Mouse (Mus musculus): ENCODE data around the gene 2010111I01Rik.

The 2010111I01Rik gene

DNA sequence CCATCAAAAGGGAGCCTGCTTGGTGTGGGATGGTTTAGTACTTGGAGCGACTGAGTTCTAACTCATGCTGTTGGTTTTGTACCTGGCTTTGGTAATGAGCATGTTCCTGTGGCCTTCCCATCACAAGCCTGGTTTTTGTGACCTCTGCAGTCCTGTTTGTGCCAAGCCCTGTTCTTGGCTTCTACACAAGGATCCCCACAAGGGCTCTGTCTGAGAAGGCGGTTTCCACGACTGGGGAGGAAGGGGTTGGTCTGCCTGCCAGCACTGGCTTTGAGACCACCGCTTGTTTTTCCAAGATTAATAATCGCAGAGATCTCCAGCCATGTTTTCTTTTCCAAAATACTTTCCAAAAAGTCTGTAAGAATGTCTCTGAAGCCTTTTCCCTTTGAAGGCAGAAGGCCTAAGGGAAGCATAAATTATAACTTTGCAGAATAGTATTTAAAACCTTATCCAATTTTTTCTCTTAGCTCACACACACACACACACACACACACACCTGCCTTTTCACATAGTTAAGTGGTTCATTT, 67.7 kb downstream of the 2010111I01Rik start:
- no peak for DNase-seq

DNA sequence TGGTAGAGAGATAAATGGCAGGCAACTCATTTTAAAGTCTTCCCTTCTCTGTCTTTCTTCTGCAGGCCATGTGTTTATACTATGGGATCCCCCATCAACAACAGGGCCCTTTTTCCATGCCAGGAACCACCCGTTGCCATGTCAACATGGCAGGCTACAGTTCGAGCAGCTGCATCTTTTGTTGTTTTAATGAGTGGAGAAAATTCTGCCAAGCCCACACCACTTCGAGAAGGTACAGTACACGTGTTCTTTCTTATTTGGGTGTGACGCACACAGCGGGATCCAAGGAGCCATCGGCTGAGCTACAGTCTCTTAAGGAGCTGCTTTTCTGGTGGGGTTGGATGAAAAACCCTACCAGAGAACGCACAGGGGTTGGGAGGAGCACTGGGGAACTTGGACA, 68.3 kb downstream of the 2010111I01Rik start:
- no peak for DNase-seq

DNA sequence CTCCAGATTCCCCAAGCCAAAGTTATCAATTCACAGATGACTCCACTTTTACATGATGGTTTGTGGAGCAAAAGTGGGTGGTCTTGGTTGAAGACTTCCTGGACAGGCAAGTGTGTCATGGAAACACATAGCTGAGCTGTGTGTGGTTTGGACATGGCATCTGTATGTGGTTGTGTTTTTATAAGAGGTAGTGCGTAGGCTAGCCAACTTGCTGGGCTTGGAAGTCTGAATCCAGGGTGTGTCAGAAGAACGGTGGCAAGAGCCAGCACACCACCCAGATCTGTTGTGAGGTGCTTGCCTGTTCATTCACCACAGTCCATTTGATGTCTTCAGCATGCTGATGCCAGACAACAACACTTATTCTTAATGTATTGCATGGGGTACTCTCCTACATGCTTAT, 68.7 kb downstream of the 2010111I01Rik start:
- DNase-seq, result no peak

DNA sequence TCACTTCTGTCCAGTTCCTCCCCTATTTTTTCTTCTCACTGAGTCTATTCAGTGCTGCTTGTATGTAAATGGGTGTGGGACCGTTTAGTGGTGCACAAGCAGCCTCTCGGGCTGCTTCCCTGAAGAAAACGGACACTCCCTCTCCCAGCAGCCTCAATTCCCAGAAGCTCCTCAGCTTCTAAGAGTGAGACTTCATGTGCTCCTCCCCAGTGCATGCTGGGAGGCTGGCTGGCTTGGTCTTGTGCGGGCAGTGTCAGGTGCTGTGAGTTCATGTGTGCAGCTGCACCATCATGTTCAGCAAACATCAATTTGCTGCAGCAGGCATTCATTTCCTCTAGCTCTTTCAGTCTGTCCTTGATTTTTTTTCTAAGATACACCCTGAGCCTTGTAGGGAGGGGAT, 70.0 kb downstream of the 2010111I01Rik start:
- DNase-seq, result no peak

DNA sequence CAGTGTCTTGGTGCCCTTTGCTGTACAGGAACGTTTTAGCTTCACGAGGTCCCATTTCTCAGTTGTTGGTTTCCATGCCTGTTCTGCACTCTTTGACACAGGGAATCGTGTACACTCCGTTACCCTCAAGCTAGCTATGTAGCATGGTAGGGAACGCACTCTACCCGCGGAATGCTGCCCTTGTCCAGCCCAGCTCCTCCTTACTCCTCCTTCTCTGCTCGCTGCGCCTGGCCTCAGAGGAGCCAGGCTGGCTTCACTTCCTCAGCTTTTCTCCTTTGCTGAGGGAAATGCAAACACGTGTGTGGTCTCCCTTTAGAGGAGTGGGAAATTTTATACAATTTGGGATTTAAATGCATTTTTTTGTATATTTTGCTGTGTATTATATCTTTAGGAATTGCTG, 73.2 kb downstream of the 2010111I01Rik start:
- no peak for DNase-seq

DNA sequence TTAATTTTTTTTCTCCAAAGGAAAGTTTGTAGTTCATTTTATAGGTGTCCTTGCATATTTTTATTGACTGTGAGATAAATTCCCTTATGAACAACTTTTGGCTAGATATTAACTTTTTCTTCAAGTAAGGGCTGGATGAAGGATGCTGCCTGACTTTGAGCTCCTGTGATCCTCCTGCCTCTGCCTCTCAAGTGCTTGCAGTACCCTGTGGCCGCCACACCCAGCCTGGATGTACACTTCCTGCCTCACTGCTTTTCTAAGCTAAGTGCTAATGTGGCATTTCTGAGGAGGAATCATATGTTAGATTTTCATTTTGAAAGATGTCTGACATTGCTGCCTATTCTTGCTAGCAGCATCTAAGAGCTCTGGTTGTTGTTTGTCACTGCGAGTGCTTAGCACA, 73.7 kb downstream of the 2010111I01Rik start:
- DNase-seq, result no peak

DNA sequence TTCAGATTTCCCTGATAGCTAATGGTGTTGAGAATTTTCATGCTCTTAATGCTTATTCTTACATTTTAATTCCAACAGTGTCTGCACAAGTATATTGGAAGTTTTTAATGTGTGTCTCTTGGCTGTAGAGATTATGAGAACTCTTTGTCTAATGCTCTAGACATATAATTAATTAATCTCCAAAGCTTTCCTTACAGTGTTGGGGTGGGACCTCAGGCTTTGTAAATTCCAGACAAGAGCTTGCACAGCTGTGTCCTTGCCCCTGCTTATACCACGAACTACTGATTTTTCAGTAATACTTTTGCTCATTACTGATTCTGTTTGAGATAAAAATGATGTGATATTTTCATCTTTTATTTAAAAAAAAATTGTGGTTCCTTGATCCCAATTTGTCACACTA, 74.2 kb downstream of the 2010111I01Rik start:
- no peak for DNase-seq

DNA sequence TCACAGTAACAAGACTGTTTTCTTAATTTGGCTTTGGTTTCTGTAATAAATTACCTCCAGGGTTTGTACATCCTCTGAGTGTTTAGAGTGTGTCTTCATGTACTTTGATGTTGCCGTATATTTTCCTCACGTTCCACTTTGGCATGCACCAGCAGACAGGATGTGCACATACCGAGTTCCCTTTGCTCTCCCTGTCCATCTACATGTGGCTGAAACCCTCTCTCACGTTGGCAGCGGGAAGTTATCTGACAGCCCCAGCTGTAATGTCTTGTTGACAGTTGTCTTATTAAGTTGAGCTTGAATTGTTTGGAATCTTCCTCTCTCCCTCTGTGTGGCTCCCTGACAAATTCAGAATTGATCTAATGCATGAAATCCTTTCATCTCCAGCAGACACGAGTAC, 74.6 kb downstream of the 2010111I01Rik start:
- peak; percentile 73 for DNase-seq

DNA sequence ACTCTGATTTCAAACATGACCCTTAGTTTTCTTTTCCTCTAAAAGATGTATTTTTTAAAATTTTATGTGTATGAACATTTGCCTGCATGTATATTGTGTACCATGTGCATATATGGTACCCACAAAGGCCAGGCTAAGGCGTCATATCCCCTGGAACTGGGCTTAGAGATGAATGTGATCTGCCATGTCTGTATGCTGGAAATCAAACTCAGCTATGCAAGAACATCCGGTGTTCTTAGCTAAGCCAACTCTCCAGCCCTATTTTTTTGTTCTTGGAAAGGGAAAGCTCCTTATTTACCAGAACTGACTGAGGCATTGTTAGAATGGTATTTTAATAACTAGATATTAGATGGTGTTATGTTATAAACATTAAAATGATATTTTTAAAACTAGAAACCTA, 75.2 kb downstream of the 2010111I01Rik start:
- DNase-seq, result no peak

DNA sequence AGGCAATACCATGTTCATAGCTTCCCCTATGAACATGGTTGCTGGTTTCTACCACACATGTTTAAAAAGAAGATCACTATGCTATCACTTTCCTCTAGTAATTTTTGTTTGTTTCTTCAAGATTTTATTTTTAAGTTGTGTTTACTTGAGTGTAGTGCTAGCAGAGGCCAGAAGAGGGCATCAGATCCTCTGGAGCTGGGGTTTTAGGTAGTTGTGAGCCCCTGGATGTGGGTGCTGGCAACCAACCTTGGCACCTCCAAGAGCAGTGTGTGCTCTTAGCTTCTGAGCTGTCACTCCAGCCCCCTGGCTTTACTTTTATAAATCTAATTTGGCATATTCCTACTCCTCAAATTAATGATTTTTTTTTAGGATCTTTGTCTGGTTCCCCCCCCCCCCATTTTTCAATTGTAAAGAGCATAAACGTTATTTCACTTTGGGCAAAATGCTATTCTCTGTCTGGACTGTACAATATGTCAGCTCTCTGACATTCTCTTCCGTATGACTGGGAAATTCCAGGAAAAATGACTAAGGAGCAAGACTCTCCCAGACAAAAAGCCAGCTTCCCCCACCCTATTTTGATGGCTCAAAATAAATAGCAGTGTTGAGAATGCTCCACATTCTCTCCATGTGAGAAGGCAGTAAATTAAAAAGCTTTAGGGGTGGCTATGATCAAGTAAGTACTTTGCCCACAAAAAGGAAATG, 81.0 kb downstream of the 2010111I01Rik start:
- DNase-seq, result no peak

DNA sequence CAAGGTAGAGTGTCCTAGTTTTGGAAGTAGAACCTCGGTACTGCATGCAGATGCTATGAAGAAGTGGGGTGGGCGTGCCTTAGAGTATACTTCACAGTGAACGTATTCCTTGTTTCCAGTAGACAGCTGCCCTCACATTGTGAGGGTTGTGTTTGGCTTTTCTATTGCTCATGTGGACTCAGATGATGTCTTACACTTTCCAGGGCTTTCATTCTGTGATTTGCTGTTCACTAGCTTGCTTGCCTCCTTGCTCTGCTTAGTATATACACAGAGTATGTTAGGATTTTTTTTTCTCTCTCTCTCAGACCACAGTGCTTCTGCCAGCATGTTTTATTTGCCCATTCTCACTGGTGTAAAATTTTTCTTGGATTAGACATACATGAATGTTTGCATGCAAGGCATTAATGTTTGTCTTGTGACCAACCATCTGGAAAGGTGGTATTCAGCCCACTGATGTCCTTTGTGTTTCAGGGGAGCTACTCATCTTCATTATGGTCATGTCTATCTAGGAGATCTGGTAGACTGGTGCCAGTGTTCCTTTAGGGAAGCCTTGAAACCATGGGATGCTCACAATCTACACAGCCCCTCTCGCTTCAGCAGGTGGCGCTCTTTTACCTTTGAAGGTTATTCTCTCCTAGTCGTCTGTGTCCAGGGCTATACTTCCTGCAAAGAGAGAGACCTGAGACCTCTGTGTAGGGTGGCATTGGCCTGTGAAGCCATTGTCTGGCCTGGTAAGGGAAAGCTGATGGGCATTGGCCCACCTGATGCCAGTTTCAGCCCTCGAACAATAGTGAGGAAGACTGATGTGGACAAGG, 81.7 kb downstream of the 2010111I01Rik start:
- peak; percentile 93 for DNase-seq

DNA sequence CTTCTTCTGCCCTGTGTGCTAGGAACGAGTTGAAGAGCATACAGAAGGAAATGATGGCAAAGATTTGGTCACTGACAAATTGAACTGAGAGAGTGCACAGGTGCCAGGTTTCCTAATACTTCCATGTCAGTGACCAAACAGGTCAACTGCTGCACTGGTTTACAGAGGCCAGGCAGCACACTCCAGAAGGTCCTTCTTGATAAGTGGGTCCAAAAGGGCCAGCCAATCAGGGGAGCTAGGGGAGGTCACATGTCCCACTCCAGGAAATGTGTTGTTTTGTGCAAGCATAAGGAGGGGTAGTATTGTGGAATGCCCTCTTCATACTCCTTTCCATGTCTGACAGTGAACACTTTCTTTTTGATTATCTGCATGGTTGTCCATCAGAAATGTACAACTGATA, 99.0 kb downstream of the 2010111I01Rik start:
- peak; percentile 61 for DNase-seq

DNA sequence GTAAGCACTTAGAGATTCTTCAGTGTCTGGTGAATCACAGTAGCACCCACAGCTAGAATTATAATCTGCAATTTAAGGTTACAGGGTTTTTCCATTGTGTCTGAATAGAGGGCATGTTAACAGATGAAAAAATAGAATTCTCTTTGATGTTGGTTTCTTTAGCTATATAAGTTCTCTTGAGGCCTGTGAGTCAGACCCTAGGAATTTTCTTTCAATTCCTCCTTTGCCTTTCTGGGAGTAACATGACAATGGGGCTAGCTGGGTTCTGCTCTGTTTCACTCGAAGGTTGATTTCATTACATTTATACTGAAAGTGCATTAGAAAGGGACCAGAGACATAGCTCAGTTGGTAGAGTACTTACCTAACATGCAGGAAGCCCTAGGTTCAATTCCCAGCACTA, 101.9 kb downstream of the 2010111I01Rik start:
- no peak for DNase-seq

DNA sequence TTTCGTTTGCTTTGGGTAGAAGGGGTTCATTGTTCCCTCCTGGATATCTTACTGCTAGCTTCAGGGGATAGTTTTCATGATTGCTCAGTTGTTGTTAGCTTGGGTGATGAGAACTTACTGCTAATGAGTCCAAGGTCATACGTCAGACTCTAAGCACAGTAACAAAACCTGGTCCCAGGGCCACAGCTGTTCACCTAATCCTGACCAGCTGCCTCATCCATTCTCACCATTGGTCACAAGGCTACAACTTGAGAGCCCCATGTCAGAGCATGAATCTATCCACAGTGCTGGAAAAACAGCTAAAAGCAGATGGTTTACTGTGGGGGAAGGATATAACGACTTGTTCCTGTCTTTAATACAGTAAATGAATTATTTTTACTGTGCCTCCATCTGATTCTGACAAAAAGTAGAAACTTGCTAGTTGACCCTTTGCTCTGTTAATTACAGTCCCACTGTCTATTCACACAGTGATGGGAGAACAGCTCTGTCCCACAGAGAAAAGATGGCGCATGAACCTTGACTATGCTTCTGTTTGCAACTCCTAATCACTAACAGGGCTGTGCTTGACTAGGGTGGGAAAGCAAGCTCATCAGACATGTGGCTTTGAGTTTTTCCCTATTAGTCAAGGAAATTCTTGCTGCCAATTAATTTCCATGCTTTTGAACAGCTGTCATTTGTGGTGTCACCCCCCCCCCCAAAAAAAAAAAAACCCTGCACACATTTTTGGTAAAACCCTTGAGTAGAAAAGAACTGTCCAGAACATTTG, 103.9 kb downstream of the 2010111I01Rik start:
- no peak for DNase-seq

DNA sequence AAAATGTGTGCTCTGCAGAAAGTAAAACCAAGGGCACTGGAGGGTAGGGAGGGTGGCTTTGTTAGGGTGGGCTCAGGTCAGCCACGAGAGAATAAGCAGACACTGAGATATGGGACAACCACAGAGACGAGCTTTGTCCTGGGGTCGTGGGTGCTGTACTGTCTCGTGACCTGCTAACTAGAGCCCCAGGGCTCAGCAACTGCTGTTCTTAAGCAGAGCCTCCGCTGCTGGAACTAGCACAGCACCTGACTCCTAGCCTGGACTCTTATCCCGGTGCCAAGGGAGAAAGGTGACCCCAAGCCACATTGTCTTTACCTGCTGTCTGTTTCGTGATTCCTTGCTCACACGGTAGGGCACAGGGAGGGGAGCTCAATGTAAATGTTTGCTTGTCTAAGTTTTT, 107.2 kb downstream of the 2010111I01Rik start:
- no peak for DNase-seq

DNA sequence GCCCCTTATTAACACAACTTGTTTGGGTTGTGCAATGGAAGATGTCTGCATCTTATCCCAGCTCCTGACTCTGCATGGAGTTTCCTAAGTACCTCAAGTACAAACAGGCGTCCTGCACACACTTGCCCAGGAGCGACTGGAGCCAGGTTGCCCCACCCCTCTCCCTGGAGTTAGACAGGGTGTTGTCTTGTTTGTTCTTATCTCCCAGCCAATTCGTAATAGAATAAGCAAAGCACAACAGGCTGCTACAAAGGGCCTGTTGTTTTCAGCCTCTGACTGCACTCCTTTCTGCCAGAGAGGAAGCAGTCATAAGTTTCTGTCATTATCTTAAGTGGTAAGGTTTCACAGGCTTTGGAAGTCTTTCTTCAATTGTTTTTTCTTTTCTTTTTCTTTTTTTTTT, 107.7 kb downstream of the 2010111I01Rik start:
- DNase-seq, result peak; percentile 77

DNA sequence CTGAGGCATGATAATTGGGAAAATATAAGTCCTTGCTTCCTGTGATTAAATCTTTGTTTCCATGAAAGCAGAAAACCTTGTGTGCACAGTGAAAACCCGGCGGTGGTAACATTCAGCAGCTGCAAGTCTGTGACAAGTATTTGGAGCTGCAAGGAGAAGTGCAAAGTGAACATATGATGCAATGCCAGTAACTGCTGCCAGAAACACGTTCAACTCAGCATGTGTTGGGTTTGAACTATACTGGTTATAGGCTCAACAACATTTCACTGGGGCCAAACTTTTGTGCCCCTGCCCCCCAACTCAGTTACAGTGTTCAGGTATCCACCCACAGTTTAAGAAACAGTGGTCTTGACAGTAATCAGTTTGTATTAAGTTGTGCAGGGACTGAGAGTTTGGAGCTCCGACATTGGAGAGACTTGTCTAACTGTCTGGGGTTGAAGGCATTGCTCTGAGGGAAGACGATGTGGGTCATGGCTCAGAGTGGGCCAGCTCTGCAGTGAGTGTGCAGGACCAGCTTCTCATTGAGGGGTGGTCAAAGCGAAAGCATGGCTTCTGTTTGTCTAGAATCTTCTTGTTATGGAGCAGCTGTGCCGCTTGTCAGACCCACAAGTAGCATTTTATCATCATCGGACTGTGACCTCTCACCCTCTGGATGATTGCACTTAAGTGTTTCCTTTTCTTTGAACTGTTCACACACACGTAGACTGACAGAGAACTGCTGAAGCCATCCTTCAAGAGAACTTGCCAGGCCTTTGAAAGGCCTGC, 109.4 kb downstream of the 2010111I01Rik start:
- DNase-seq, result peak; percentile 75

DNA sequence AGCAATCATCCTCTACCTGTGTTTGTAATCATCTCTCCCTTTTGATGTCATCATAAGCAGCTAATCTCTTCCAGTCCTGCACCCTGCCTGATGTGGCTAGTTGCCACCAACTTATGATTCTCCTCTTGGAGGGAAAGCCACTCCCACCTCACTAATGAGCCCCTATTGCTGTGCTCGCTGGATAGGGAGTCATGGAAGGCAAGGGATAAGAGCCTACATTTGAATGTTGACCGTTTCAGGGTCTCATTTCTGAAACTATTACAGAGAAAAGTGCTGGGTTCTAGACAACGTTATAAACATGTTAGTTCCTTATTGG, 109.9 kb downstream of the 2010111I01Rik start:
- DNase-seq, result no peak

DNA sequence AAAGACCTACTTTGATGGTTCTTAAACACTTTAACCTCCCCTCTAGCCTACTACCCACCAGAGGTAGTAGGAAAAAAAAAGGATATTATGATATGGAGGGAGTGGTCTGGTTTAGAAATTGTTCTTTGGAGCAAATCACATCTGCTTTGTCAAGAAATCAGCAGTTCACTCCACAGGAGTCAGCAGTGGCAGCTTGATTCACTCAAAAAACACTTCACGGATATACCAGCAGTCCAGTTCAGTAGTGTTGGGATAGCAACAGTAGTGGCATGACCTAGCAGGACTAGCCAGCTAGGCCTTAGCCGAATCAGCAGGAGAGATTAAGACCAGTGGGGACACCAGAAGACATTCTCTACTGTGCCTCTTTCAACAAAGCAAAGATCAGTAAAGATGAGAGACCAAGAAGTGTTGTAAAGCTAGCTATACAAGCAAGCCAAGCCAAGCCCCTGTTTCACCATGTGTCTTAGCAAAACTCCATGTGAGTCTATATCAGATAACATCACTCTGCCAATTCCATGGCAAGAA, 110.7 kb downstream of the 2010111I01Rik start:
- DNase-seq, result peak; percentile 66

DNA sequence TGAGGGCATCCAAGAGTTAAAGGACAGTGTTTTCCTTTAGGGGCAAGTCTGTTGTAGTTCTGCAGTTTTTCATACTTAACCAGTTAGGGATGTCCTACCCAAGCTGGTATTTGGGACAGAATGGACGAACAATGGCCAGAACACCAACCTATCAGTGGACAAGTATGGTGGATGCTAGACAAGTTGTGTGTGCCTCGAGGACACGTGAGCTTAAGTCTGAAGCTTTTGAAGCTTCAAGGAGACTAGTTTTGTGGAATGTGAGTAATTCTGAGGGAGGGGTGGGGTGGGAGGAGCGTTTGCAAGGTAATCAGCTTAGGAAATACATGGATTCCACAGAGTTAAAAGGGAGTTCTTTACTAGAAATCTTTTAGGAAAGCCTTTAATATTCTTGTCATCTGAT, 115.5 kb downstream of the 2010111I01Rik start:
- no peak for DNase-seq

DNA sequence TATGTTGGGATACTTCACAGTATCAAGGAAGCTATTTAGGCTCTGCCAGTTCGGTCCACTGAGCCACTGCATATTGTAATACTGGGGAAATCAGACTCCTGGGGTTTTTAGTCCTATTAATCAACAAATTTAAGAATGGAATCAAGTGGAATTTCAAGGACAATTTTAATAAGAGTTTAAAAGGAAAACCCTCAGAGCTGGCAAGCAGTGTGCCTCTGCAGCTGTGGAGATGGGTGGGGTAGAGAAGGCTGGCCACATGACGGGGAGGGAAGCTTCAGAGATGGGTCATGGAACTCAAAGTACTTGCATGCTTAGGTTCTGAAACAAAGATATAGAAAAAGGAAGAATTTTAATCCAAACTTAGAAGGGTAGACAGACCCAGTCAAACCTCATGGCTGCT, 116.1 kb downstream of the 2010111I01Rik start:
- DNase-seq, result no peak

DNA sequence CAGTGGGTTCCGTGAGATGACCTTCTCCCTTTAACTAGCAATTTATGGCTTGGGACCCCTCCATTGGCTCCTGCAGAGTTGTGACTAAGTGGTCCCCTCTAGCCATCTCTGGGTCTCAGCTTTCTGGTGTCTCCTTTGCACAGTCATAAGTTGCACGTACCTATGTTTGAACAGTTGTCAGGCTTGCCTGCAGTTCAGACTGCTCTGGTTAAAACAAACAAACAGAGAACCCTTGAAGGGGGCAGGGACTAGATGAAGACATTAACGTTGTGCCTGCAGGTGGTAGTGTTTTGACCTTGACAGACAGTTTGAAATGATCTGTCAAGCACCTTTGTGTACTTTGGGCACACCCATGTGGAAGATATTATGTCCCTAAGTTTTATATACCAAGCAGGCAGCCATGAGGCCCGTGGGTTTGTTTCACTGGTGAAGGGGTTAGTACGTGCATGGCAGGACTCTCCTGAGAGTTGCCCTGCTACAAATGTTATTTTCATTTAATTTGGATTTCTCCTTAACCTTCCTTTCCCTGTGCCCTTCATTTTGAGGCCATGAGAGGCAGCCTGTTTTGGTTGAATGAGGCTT, 118.0 kb downstream of the 2010111I01Rik start:
- peak; percentile 49 for DNase-seq
